9 mouse cellular contexts compared by ENCODE assay signal in the genomic region with DNA sequence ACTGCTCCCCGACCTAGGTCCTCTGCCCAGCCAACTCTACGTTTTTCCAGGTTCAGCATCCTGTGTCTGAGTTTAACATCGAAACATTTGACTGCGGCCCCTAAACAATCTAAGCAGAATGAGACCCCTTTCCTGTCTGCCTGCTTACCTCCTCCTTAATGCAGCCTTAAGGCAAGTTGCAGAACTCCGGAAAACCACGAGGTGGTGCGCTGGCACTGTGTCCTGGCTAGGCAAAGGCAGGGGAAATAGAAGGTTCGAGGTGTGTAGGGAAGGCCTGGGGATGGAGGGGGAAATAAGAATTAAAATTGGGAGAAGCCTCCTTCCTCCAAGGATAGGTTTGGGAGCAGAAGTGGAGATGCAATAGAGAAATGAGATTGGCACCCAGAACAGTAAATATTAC. TPM values are rescaled to one million over a fixed set of nuclear protein-coding genes. Genes with fewer than 3 reads are reported as not detected.
A peak's percentile ranks its signal among the peaks of the same experiment; 100 is the strongest.
DNase-seq lines count a peak whose midpoint lies in the region; ATAC-seq and TF ChIP-seq lines count a peak whose summit lies in the region.
"Had no signal": no experiment of that assay in that cellular context is flagged by ENCODE, and none has a peak within 500 bp of the region (broad histone marks: within the 10 kb centered on the region; RNA-seq: fewer than 3 reads in every experiment).

No protein-coding gene starts in this region.

- peak; percentile 67; the same call in 1 of the 2 replicates for TF ChIP-seq CTCF in bone marrow macrophage, adult 2 months (IDR thresholded peaks at IDR 0.05; ENCODE audit: low read depth, low read length)
- TF ChIP-seq CTCF in hindbrain, postnatal 0 days (IDR thresholded peaks at IDR 0.05; ENCODE audit: low read depth) = peak; percentile 96

- intact Hi-C loops in left cerebral cortex, postnatal 25 days (cut with DNase I) = loop anchor here (10.0 kb wide), 1 partner anchor 256 kb away; no protein-coding TSS in a partner anchor

- no peaks in the 10 kb centered on the region for H3K9me3 ChIP-seq in forebrain, embryonic 14.5 days (replicated peaks; ENCODE audit: control insufficient read depth, low read length)
- no peaks in the 10 kb centered on the region for H3K9me3 ChIP-seq in hindbrain, postnatal 0 days (ENCODE audit: low read length)
- H3K9me3 ChIP-seq in midbrain, embryonic 16.5 days (replicated peaks; ENCODE audit: control insufficient read depth, low read length, poor library complexity, severe bottlenecking) = no peaks in the 10 kb centered on the region
- H3K9me3 ChIP-seq: limb, embryonic 15.5 days had no signal

- H3K27me3 ChIP-seq in forebrain, embryonic 14.5 days (replicated peaks; ENCODE audit: control insufficient read depth, insufficient read depth, low read length) = peaks cover 56% of the 10 kb centered on the region
- peaks cover 36% of the 10 kb centered on the region for H3K27me3 ChIP-seq in hindbrain, postnatal 0 days (ENCODE audit: insufficient read depth, low read length)
- peaks cover 50% of the 10 kb centered on the region for H3K27me3 ChIP-seq in midbrain, embryonic 16.5 days (ENCODE audit: control insufficient read depth, insufficient read depth, low read depth, low read length)

- H3K9ac ChIP-seq in forebrain, embryonic 14.5 days (ENCODE audit: low read length) = no peak overlapping the region
- no peak overlapping the region for H3K9ac ChIP-seq in hindbrain, postnatal 0 days (replicated peaks; ENCODE audit: low read length)
- H3K9ac ChIP-seq in midbrain, embryonic 16.5 days (ENCODE audit: low read depth, low read length) = no peak overlapping the region
- H3K9ac ChIP-seq: limb, embryonic 15.5 days had no signal

- 2% methylated on average over 8 of the region's 8 CpGs for WGBS in forebrain, embryonic 14.5 days
- WGBS in hindbrain, postnatal 0 days = 2% methylated on average over 8 of the region's 8 CpGs
- 4% methylated on average over 8 of the region's 8 CpGs for WGBS in midbrain, embryonic 16.5 days

- H3K4me3 ChIP-seq in bone marrow macrophage, adult 2 months (ENCODE audit: insufficient read depth, low read length) = no peak overlapping the region
- H3K4me3 ChIP-seq in forebrain, embryonic 14.5 days (ENCODE audit: low read depth, low read length) = no peak overlapping the region
- no peak overlapping the region for H3K4me3 ChIP-seq in hindbrain, postnatal 0 days (ENCODE audit: low read length)
- H3K4me3 ChIP-seq in midbrain, embryonic 16.5 days (ENCODE audit: low read depth, low read length) = no peak overlapping the region
- H3K4me3 ChIP-seq: limb, embryonic 15.5 days had no signal

- no peaks in the 10 kb centered on the region for H3K36me3 ChIP-seq in forebrain, embryonic 14.5 days (ENCODE audit: control insufficient read depth, insufficient read depth, low read length)
- H3K36me3 ChIP-seq in hindbrain, postnatal 0 days (ENCODE audit: insufficient read depth, low read length) = no peaks in the 10 kb centered on the region
- no peaks in the 10 kb centered on the region for H3K36me3 ChIP-seq in midbrain, embryonic 16.5 days (ENCODE audit: control insufficient read depth, insufficient read depth, low read length)
- H3K36me3 ChIP-seq: limb, embryonic 15.5 days had no signal

- H3K4me1 ChIP-seq in bone marrow macrophage, adult 2 months (ENCODE audit: control insufficient read depth, insufficient read depth, low read length) = no peaks in the 10 kb centered on the region
- no peaks in the 10 kb centered on the region; the same call in 1 of the 2 replicates for H3K4me1 ChIP-seq in forebrain, embryonic 14.5 days (ENCODE audit: control insufficient read depth, insufficient read depth, low read length)
- H3K4me1 ChIP-seq in hindbrain, postnatal 0 days (ENCODE audit: insufficient read depth, low read length) = peaks cover 9% of the 10 kb centered on the region
- peaks cover 17% of the 10 kb centered on the region for H3K4me1 ChIP-seq in midbrain, embryonic 16.5 days (ENCODE audit: control insufficient read depth, insufficient read depth, low read length)

- no peak overlapping the region for H3K4me2 ChIP-seq in forebrain, embryonic 14.5 days (ENCODE audit: low read length)
- H3K4me2 ChIP-seq in hindbrain, postnatal 0 days (ENCODE audit: low read depth, low read length) = no peak overlapping the region
- no peak overlapping the region for H3K4me2 ChIP-seq in midbrain, embryonic 16.5 days (ENCODE audit: low read length)
- H3K4me2 ChIP-seq: limb, embryonic 15.5 days had no signal

- TF ChIP-seq POLR2A in bone marrow macrophage, adult 2 months (IDR thresholded peaks at IDR 0.05; ENCODE audit: borderline replicate concordance, low read depth, low read length) = no peak

- no peak overlapping the region for H3K27ac ChIP-seq in bone marrow macrophage, adult 2 months (ENCODE audit: insufficient read depth, low read depth, low read length)
- no peak overlapping the region for H3K27ac ChIP-seq in forebrain, embryonic 14.5 days (ENCODE audit: low read depth, low read length)
- H3K27ac ChIP-seq in hindbrain, postnatal 0 days = no peak overlapping the region
- no peak overlapping the region for H3K27ac ChIP-seq in midbrain, embryonic 16.5 days (ENCODE audit: low read length)
- H3K27ac ChIP-seq: limb, embryonic 15.5 days had no signal

- no peak for ATAC-seq in CD4-positive, CD25-positive, alpha-beta regulatory T cell, adult 4 months
- ATAC-seq in forebrain, embryonic 14.5 days = no peak
- ATAC-seq in hindbrain, postnatal 0 days = peak; percentile 61; the same call in 1 of the 2 replicates
- ATAC-seq in midbrain, embryonic 16.5 days = peak; percentile 49; the same call in 1 of the 2 replicates

- peak; percentile 53 for DNase-seq in CD4-positive, CD25-positive, alpha-beta regulatory T cell, adult 2 months (ENCODE audit: low read depth, low spot score)
- DNase-seq in forebrain, embryonic 14.5 days (ENCODE audit: low spot score) = peak; percentile 85
- DNase-seq in hindbrain, postnatal 0 days (ENCODE audit: low spot score) = peak; percentile 89
- peak; percentile 67 to 69 for DNase-seq in left cerebral cortex, postnatal 25 days (ENCODE audit: low spot score in 2 of 2)
- peak; percentile 18 for DNase-seq in telencephalon, adult 2 months (ENCODE audit: low read depth, low spot score)

RNA-seq across cellular contexts. Expression of a gene that starts 1.4 kb away (rescaled TPM):
- polyA plus RNA-seq in CD4-positive, CD25-positive, alpha-beta regulatory T cell, adult 4 months (2017; shearing (Covaris generic)) = under 1 TPM in 1 of 2 experiments, not detected in 1; 0.20 TPM
- polyA plus RNA-seq in bone marrow macrophage, adult 2 months (2012; ENCODE audit: insufficient read depth, insufficient read length, missing spikeins) = not detected in 2 replicates
- not detected in 2 replicates for polyA plus RNA-seq in forebrain, embryonic 14.5 days (2014; fragmentation: Nextera tagmentation; extraction: Ambion mirVana)
- total RNA-seq in hindbrain, postnatal 0 days (2014; rRNA removed) = 0.18 and 0.37 TPM in 2 replicates
- polyA plus RNA-seq in hindbrain, postnatal 0 days (2015; fragmentation: Nextera tagmentation; extraction: Ambion mirVana) = 0.23 and 0.28 TPM in 2 replicates
- total RNA-seq in left cerebral cortex, postnatal 25 days (2021) = not detected
- 0.22 and 0.38 TPM in 2 replicates for polyA plus RNA-seq in midbrain, embryonic 16.5 days (2015; fragmentation: Nextera tagmentation; extraction: Ambion mirVana)

RNA-seq across cellular contexts. Expression of a gene that starts 27.6 kb away (rescaled TPM):
- not detected for polyA plus RNA-seq in CD4-positive, CD25-positive, alpha-beta regulatory T cell, adult 4 months (2017; shearing (Covaris generic))
- not detected in 2 replicates for polyA plus RNA-seq in bone marrow macrophage, adult 2 months (2012; ENCODE audit: insufficient read depth, insufficient read length, missing spikeins)
- polyA plus RNA-seq in forebrain, embryonic 14.5 days (2014; fragmentation: Nextera tagmentation; extraction: Ambion mirVana) = 0.11 TPM in 1 of 2 replicates, not detected in the other
- 0.52 and 0.68 TPM in 2 replicates for total RNA-seq in hindbrain, postnatal 0 days (2014; rRNA removed)
- 0.29 and 0.43 TPM in 2 replicates for polyA plus RNA-seq in hindbrain, postnatal 0 days (2015; fragmentation: Nextera tagmentation; extraction: Ambion mirVana)
- not detected for total RNA-seq in left cerebral cortex, postnatal 25 days (2021)
- 0.36 TPM in 1 of 2 replicates, not detected in the other for polyA plus RNA-seq in midbrain, embryonic 16.5 days (2015; fragmentation: Nextera tagmentation; extraction: Ambion mirVana)

RNA-seq across cellular contexts. Expression of a gene that starts 41.9 kb away (rescaled TPM):
- under 1 TPM; 0.51 to 0.63 TPM for polyA plus RNA-seq in CD4-positive, CD25-positive, alpha-beta regulatory T cell, adult 4 months (2017; shearing (Covaris generic))
- polyA plus RNA-seq in bone marrow macrophage, adult 2 months (2012; ENCODE audit: insufficient read depth, insufficient read length, missing spikeins) = 0.27 and 0.33 TPM in 2 replicates
- 4.1 and 4.8 TPM in 2 replicates for polyA plus RNA-seq in forebrain, embryonic 14.5 days (2014; fragmentation: Nextera tagmentation; extraction: Ambion mirVana)
- 55.4 and 68.8 TPM in 2 replicates for total RNA-seq in hindbrain, postnatal 0 days (2014; rRNA removed)
- polyA plus RNA-seq in hindbrain, postnatal 0 days (2015; fragmentation: Nextera tagmentation; extraction: Ambion mirVana) = 13.2 and 14.4 TPM in 2 replicates
- total RNA-seq in left cerebral cortex, postnatal 25 days (2021) = 10 to 100 TPM; 13.8 to 14.5 TPM
- 13.7 and 16.6 TPM in 2 replicates for polyA plus RNA-seq in midbrain, embryonic 16.5 days (2015; fragmentation: Nextera tagmentation; extraction: Ambion mirVana)

Comparison
In these comparisons a context has a peak if more than half of its experiments do, and no peak if none do; other contexts are left out.
1. DNase-seq: peak in every context shown above with its lines; median percentile 89 in hindbrain, postnatal 0 days; 85 in forebrain, embryonic 14.5 days; 68 in left cerebral cortex, postnatal 25 days; 53 in CD4-positive, CD25-positive, alpha-beta regulatory T cell, adult 2 months; 18 in telencephalon, adult 2 months.
2. ATAC-seq: peak in hindbrain, postnatal 0 days (single experiment) and midbrain, embryonic 16.5 days (single experiment); none in CD4-positive, CD25-positive, alpha-beta regulatory T cell, adult 4 months (single experiment) and forebrain, embryonic 14.5 days (single experiment).